Comparison of ENCODE assay signal across 8 mouse cellular contexts in the genomic region with DNA sequence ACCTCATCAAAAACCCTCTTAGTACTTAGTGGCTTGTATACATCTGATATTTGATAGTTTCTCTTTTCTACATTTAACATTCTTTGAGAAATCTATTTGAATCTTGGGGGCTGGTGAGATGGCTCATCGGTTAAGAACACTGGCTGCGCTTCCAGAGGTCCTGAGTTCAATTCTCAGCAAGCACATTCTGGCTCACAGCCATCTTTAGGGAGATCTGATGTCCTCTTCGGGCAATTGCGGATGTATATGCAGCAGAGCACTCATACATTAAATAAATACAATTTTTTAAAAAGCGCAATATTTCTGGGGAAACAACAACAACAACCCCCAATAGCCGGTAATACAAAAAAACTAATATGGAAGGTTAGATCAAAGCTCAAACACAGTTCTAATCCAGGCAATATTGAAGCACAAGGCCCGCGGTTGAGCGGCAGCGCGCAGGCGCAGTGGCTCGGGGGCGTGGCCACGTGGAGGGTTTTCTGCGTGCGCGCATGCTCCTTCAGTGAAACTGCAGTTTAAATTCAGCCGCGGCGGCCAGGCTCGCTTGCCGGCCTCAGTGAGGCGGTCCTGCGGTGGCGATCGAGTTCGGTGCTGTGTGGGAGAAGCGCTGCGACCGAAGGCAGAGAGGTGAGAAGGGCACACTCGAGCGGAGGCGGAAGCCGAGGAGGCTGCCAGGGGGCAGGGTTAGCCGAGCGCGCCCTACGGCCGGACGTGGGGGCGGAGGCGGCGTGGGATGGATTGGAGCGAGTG. TPM values are rescaled to one million over a fixed set of nuclear protein-coding genes. Genes with fewer than 3 reads are reported as not detected.
DNase-seq lines count a peak whose midpoint lies in the region; ATAC-seq lines count a peak whose summit lies in the region.

A gene (plus strand): TSS at position 455 of the 750 bp plus-strand sequence.

- H3K36me3 ChIP-seq in hindbrain, embryonic 15.5 days: peaks cover 16% of the 10 kb centered on the region

- H3K4me3 ChIP-seq in hindbrain, embryonic 15.5 days: peak within 1 kb of the TSS; percentile 69

- H3K4me1 ChIP-seq in hindbrain, embryonic 15.5 days (replicated peaks): peaks cover 7% of the 10 kb centered on the region

- H3K9ac ChIP-seq in hindbrain, embryonic 15.5 days: peak within 1 kb of the TSS; percentile 60

- peak within 1 kb of the TSS; percentile 66 for H3K27ac ChIP-seq in hindbrain, embryonic 15.5 days (replicated peaks)

- WGBS in hindbrain, embryonic 15.5 days: 4% methylated on average over 45 of the region's 45 CpGs

- ATAC-seq in hindbrain, embryonic 15.5 days (ENCODE audit: low FRiP score, low read depth): peak; percentile 86

- no peaks in the 10 kb centered on the region for H3K27me3 ChIP-seq in hindbrain, embryonic 15.5 days

- DNase-seq in WW6 (ENCODE audit: low read depth, low spot score): peak; percentile 65
- DNase-seq in cerebellum, postnatal 36 days: peak; percentile 96
- peak; percentile 91 to 92 for DNase-seq in frontal cortex, postnatal 36 days (ENCODE audit: low spot score in 2 of 2)
- DNase-seq in left cerebral cortex, adult 11 months (ENCODE audit: low spot score): peak; percentile 84
- DNase-seq in lung, postnatal 36 days: peak; percentile 93
- peak; percentile 96 for DNase-seq in retina, embryonic 14.5 days (ENCODE audit: low spot score)
- DNase-seq in thymus, postnatal 36 days: peak; percentile 89 to 94

- no peaks in the 10 kb centered on the region for H3K9me3 ChIP-seq in hindbrain, embryonic 15.5 days

- peak within 1 kb of the TSS; percentile 67 for H3K4me2 ChIP-seq in hindbrain, embryonic 15.5 days

RNA-seq across cellular contexts. Expression of the gene that starts here (rescaled TPM):
- 6.9 and 7.3 TPM in 2 replicates for polyA plus RNA-seq in hindbrain, embryonic 15.5 days (2015; fragmentation: Nextera tagmentation; extraction: Ambion mirVana)

Comparison
In these comparisons a context has a peak if more than half of its experiments do, and no peak if none do; other contexts are left out.
1. Peak in every context shown above with its lines: DNase-seq, ATAC-seq, H3K4me3 ChIP-seq and H3K27ac ChIP-seq.